Mouse (Mus musculus): ENCODE data around the gene Mrps17. TPM values are rescaled to one million over a fixed set of nuclear protein-coding genes. Genes with fewer than 3 reads are reported as not detected.

Gene Mrps17
- 62.1 TPM for polyA plus RNA-seq (2014; fragmentation: Illumina TruSeq; extraction: RNeasy Lipid Tissue Mini Kit (QIAGEN cat#74804); ENCODE audit: low read depth, low replicate concordance)

GRCm38 (mm10) chr5:129715326-129715861, at the start of gene Mrps17:
TSS of gene Mrps17 (plus strand) at chr5:129715497.

GRCm38 (mm10) chr5:129670036-129670458, 45.2 kb upstream of the Mrps17 start, which contains the start of gene Zfp11:
TSS of gene Zfp11 (minus strand) at chr5:129670099.

GRCm38 (mm10) chr5:129708412-129708811, 6.9 kb upstream of the Mrps17 start, which contains the start of gene Sept14:
TSS of gene Sept14 (minus strand) at chr5:129708512.

GRCm38 (mm10) chr5:129724834-129725773, 9.8 kb downstream of the Mrps17 start, which contains the start of gene Nipsnap2:
TSS of gene Nipsnap2 (plus strand) at chr5:129725063.

Other genes with a start within 250 kb of the Mrps17 start
- gene Sfswap, start 214.3 kb upstream of the Mrps17 start, polyA plus RNA-seq (2014; fragmentation: Illumina TruSeq; extraction: RNeasy Lipid Tissue Mini Kit (QIAGEN cat#74804); ENCODE audit: low read depth, low replicate concordance) = 59.7 TPM
- gene Mmp17, start 131.3 kb upstream of the Mrps17 start, polyA plus RNA-seq (2014; fragmentation: Illumina TruSeq; extraction: RNeasy Lipid Tissue Mini Kit (QIAGEN cat#74804); ENCODE audit: low read depth, low replicate concordance) = 0.16 TPM
- 4.0 TPM for gene Zfp11, start 45.4 kb upstream of the Mrps17 start, polyA plus RNA-seq (2014; fragmentation: Illumina TruSeq; extraction: RNeasy Lipid Tissue Mini Kit (QIAGEN cat#74804); ENCODE audit: low read depth, low replicate concordance)
- not detected for gene Sept14, start 7.0 kb upstream of the Mrps17 start, polyA plus RNA-seq (2014; fragmentation: Illumina TruSeq; extraction: RNeasy Lipid Tissue Mini Kit (QIAGEN cat#74804); ENCODE audit: low read depth, low replicate concordance)
- 85.1 TPM for gene Nipsnap2, start 9.6 kb downstream of the Mrps17 start, polyA plus RNA-seq (2014; fragmentation: Illumina TruSeq; extraction: RNeasy Lipid Tissue Mini Kit (QIAGEN cat#74804); ENCODE audit: low read depth, low replicate concordance)
- gene Psph, start 72.0 kb downstream of the Mrps17 start, polyA plus RNA-seq (2014; fragmentation: Illumina TruSeq; extraction: RNeasy Lipid Tissue Mini Kit (QIAGEN cat#74804); ENCODE audit: low read depth, low replicate concordance) = 3.7 TPM
- 1.6 TPM for gene Sumf2, start 131.5 kb downstream of the Mrps17 start, polyA plus RNA-seq (2014; fragmentation: Illumina TruSeq; extraction: RNeasy Lipid Tissue Mini Kit (QIAGEN cat#74804); ENCODE audit: low read depth, low replicate concordance)
- 446 TPM for gene Chchd2, start 172.0 kb downstream of the Mrps17 start, polyA plus RNA-seq (2014; fragmentation: Illumina TruSeq; extraction: RNeasy Lipid Tissue Mini Kit (QIAGEN cat#74804); ENCODE audit: low read depth, low replicate concordance)
- 1.4 TPM for gene Zbed5, start 180.2 kb downstream of the Mrps17 start, polyA plus RNA-seq (2014; fragmentation: Illumina TruSeq; extraction: RNeasy Lipid Tissue Mini Kit (QIAGEN cat#74804); ENCODE audit: low read depth, low replicate concordance)
- 0.35 TPM for gene Phkg1, start 183.1 kb downstream of the Mrps17 start, polyA plus RNA-seq (2014; fragmentation: Illumina TruSeq; extraction: RNeasy Lipid Tissue Mini Kit (QIAGEN cat#74804); ENCODE audit: low read depth, low replicate concordance)
- gene Nupr1l, start 193.0 kb downstream of the Mrps17 start, polyA plus RNA-seq (2014; fragmentation: Illumina TruSeq; extraction: RNeasy Lipid Tissue Mini Kit (QIAGEN cat#74804); ENCODE audit: low read depth, low replicate concordance) = 2.0 TPM
- 76.9 TPM for gene Vkorc1l1, start 226.5 kb downstream of the Mrps17 start, polyA plus RNA-seq (2014; fragmentation: Illumina TruSeq; extraction: RNeasy Lipid Tissue Mini Kit (QIAGEN cat#74804); ENCODE audit: low read depth, low replicate concordance)